Mouse (Mus musculus): Measurements from ENCODE around the gene Ppp1r14a.
A peak's percentile ranks its signal among the peaks of the same experiment; 100 is the strongest.

Ppp1r14a gene

DNA sequence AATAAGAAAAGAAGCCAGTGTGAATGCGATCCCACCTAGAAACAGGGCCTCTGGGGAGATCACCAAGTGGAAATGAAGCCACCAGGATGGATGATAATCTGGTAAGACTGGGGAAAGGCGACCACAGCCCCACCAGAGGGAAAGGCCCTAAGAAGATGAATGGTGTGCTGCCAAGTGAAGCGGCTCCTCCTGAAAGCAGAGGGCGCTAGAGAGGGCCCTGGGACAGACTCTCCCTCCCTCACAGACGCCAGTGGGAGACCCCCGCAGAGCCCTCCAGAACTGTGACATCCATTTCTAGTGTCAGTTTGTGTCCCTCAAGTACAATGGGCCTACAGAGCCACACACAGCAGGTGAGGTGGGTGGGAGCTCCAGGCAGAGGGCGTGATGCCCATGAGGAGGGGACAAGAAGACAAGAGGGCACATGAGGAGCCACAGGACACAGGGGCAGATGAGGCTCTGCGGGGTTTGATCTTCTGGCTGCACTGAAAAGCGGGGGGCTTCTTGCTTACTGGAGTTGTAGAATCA, 47.7 kb downstream of the Ppp1r14a start:
- TF ChIP-seq POU5F1 (IDR thresholded peaks at IDR 0.05; ENCODE audit: borderline replicate concordance, low read length): no peak
- peak; percentile 43 for TF ChIP-seq CTCF (conservative IDR thresholded peaks at IDR 0.05; ENCODE audit: low read length)
- H3K9me3 ChIP-seq (ENCODE audit: low read length): no peaks in the 10 kb centered on the region
- peaks cover 56% of the 10 kb centered on the region for H3K4me1 ChIP-seq (replicated peaks; ENCODE audit: low read depth, low read length)
- H3K36me3 ChIP-seq (ENCODE audit: insufficient read depth, low read length): peaks cover 48% of the 10 kb centered on the region
- no peak overlapping the region for H3K4me3 ChIP-seq (replicated peaks; ENCODE audit: low read length)
- no peaks in the 10 kb centered on the region for H3K27me3 ChIP-seq (ENCODE audit: insufficient read depth, low read length)

- Histone ChIP-seq H3K4me1 (replicated peaks; ENCODE audit: low read depth, low read length) (peaks cover 57% of the 10 kb centered on the region), H3K27me3 (ENCODE audit: insufficient read depth, low read length) (no peaks in the 10 kb centered on the region), H3K4me3 (replicated peaks; ENCODE audit: low read length) (no peak overlapping the region), H3K36me3 (ENCODE audit: insufficient read depth, low read length) (peaks cover 47% of the 10 kb centered on the region), H3K9me3 (ENCODE audit: low read length) (no peaks in the 10 kb centered on the region)
- TF ChIP-seq CTCF (conservative IDR thresholded peaks at IDR 0.05; ENCODE audit: low read length) (no peak), POU5F1 (IDR thresholded peaks at IDR 0.05; ENCODE audit: borderline replicate concordance, low read length) (no peak), NANOG (IDR thresholded peaks at IDR 0.05; ENCODE audit: borderline replicate concordance, low read length) (no peak)
Measured at GRCm38 (mm10) chr7:29337766-29338165, 48.7 kb downstream of the Ppp1r14a start.

GRCm38 (mm10) chr7:29338351-29338919, 49.3 kb downstream of the Ppp1r14a start:
- TF ChIP-seq CTCF (conservative IDR thresholded peaks at IDR 0.05; ENCODE audit: low read length) (no peak), POU5F1 (IDR thresholded peaks at IDR 0.05; ENCODE audit: borderline replicate concordance, low read length) (no peak), NANOG (IDR thresholded peaks at IDR 0.05; ENCODE audit: borderline replicate concordance, low read length) (no peak)
- Histone ChIP-seq H3K4me1 (replicated peaks; ENCODE audit: low read depth, low read length) (peaks cover 59% of the 10 kb centered on the region), H3K27me3 (ENCODE audit: insufficient read depth, low read length) (no peaks in the 10 kb centered on the region), H3K9me3 (ENCODE audit: low read length) (no peaks in the 10 kb centered on the region), H3K4me3 (replicated peaks; ENCODE audit: low read length) (no peak overlapping the region), H3K36me3 (ENCODE audit: insufficient read depth, low read length) (peaks cover 47% of the 10 kb centered on the region)

- no peak for TF ChIP-seq NANOG (IDR thresholded peaks at IDR 0.05; ENCODE audit: borderline replicate concordance, low read length)
- TF ChIP-seq CTCF (conservative IDR thresholded peaks at IDR 0.05; ENCODE audit: low read length): no peak
- TF ChIP-seq POU5F1 (IDR thresholded peaks at IDR 0.05; ENCODE audit: borderline replicate concordance, low read length): no peak
- peaks cover 47% of the 10 kb centered on the region for H3K36me3 ChIP-seq (ENCODE audit: insufficient read depth, low read length)
- H3K9me3 ChIP-seq (ENCODE audit: low read length): no peaks in the 10 kb centered on the region
- no peaks in the 10 kb centered on the region for H3K27me3 ChIP-seq (ENCODE audit: insufficient read depth, low read length)
- H3K4me1 ChIP-seq (replicated peaks; ENCODE audit: low read depth, low read length): peaks cover 64% of the 10 kb centered on the region
- H3K4me3 ChIP-seq (replicated peaks; ENCODE audit: low read length): no peak overlapping the region
Measured at GRCm38 (mm10) chr7:29338984-29339679, 50.0 kb downstream of the Ppp1r14a start.

DNA sequence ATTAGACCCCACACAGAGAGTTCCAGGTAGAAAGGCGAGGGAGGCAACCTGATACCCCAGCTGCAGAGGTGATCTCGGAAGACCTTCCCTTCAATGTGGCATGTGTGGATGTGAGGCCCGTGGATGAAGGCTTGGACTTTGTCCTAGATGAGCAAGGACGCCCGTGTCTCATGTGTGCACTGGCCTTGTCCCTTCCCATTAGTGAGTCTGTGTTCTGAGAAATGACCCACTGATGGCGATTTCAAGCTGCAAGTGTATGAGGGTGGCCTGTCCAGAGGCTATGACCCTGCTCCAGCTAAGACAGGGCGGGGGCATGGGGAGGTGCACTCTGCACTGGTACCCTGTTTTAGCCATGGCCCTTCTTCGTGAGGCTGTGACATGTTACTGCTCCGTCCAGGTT, 51.1 kb downstream of the Ppp1r14a start:
- H3K36me3 ChIP-seq (ENCODE audit: insufficient read depth, low read length): peaks cover 40% of the 10 kb centered on the region
- TF ChIP-seq NANOG (IDR thresholded peaks at IDR 0.05; ENCODE audit: borderline replicate concordance, low read length): no peak
- TF ChIP-seq POU5F1 (IDR thresholded peaks at IDR 0.05; ENCODE audit: borderline replicate concordance, low read length): no peak
- TF ChIP-seq CTCF (conservative IDR thresholded peaks at IDR 0.05; ENCODE audit: low read length): no peak
- peak overlapping the region; percentile 48 for H3K4me3 ChIP-seq (replicated peaks; ENCODE audit: low read length)
- H3K27me3 ChIP-seq (ENCODE audit: insufficient read depth, low read length): no peaks in the 10 kb centered on the region
- H3K9me3 ChIP-seq (ENCODE audit: low read length): no peaks in the 10 kb centered on the region
- peaks cover 65% of the 10 kb centered on the region for H3K4me1 ChIP-seq (replicated peaks; ENCODE audit: low read depth, low read length)

GRCm38 (mm10) chr7:29340838-29341237, 51.7 kb downstream of the Ppp1r14a start:
- peaks cover 40% of the 10 kb centered on the region for H3K36me3 ChIP-seq (ENCODE audit: insufficient read depth, low read length)

DNA sequence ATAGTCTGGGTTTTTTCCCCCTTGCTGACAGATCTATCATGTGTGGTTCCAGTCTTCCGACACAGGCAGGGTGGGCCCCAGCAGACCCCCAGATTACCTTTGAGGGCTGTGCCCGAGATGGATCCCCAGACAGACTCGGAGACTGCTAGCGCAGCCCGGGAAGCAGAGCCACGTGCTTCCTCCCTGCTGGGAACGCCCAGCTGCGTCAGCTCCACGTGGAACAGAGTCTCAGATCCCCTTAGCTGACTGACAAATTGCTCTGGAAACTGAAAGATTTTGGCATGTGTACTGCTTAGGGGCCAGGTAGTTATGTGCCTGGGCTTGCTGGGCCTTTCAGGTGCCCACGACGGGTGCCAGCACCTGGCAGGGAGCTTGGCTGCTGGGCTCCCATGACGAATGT, 52.6 kb downstream of the Ppp1r14a start:
- Histone ChIP-seq H3K9me3 (ENCODE audit: low read length) (no peaks in the 10 kb centered on the region), H3K4me3 (replicated peaks; ENCODE audit: low read length) (peak overlapping the region; percentile 48; the same call in 1 of the 2 replicates), H3K36me3 (ENCODE audit: insufficient read depth, low read length) (peaks cover 40% of the 10 kb centered on the region), H3K4me1 (replicated peaks; ENCODE audit: low read depth, low read length) (peaks cover 65% of the 10 kb centered on the region), H3K27me3 (ENCODE audit: insufficient read depth, low read length) (no peaks in the 10 kb centered on the region)
- TF ChIP-seq CTCF (conservative IDR thresholded peaks at IDR 0.05; ENCODE audit: low read length) (no peak), POU5F1 (IDR thresholded peaks at IDR 0.05; ENCODE audit: borderline replicate concordance, low read length) (no peak), NANOG (IDR thresholded peaks at IDR 0.05; ENCODE audit: borderline replicate concordance, low read length) (no peak)

More at GRCm38 (mm10) chr7:29340838-29341237, 51.7 kb downstream of the Ppp1r14a start:
- H3K4me1 ChIP-seq (replicated peaks; ENCODE audit: low read depth, low read length): peaks cover 65% of the 10 kb centered on the region
- no peaks in the 10 kb centered on the region for H3K27me3 ChIP-seq (ENCODE audit: insufficient read depth, low read length)
- H3K9me3 ChIP-seq (ENCODE audit: low read length): no peaks in the 10 kb centered on the region
- H3K4me3 ChIP-seq (replicated peaks; ENCODE audit: low read length): peak overlapping the region; percentile 48
- TF ChIP-seq CTCF (conservative IDR thresholded peaks at IDR 0.05; ENCODE audit: low read length): no peak
- TF ChIP-seq POU5F1 (IDR thresholded peaks at IDR 0.05; ENCODE audit: borderline replicate concordance, low read length): no peak
- no peak for TF ChIP-seq NANOG (IDR thresholded peaks at IDR 0.05; ENCODE audit: borderline replicate concordance, low read length)

GRCm38 (mm10) chr7:29342489-29343092, 53.5 kb downstream of the Ppp1r14a start:
- Histone ChIP-seq H3K36me3 (ENCODE audit: insufficient read depth, low read length) (peaks cover 42% of the 10 kb centered on the region), H3K9me3 (ENCODE audit: low read length) (no peaks in the 10 kb centered on the region), H3K4me3 (replicated peaks; ENCODE audit: low read length) (peak overlapping the region; percentile 37)

More at GRCm38 (mm10) chr7:29342489-29343092, 53.5 kb downstream of the Ppp1r14a start:
- TF ChIP-seq POU5F1 (IDR thresholded peaks at IDR 0.05; ENCODE audit: borderline replicate concordance, low read length) (no peak), CTCF (conservative IDR thresholded peaks at IDR 0.05; ENCODE audit: low read length) (no peak), NANOG (IDR thresholded peaks at IDR 0.05; ENCODE audit: borderline replicate concordance, low read length) (no peak)
- Histone ChIP-seq H3K4me1 (replicated peaks; ENCODE audit: low read depth, low read length) (peaks cover 65% of the 10 kb centered on the region), H3K27me3 (ENCODE audit: insufficient read depth, low read length) (no peaks in the 10 kb centered on the region)

Measured in E14TG2a.4 (cell line).